Mouse (Mus musculus) heart, postnatal 25 days (tissue): Measurements from ENCODE around the gene Ostm1. TPM values are rescaled to one million over a fixed set of nuclear protein-coding genes. Genes with fewer than 3 reads are reported as not detected.

Experiments used
- DNase-seq: peaks from one replicate; pipeline ENCODE4 v3.0.0; 2022; ENCODE audit warnings: low spot score
- intact Hi-C: fragments of 180-260 bp; cut with DNase I; formaldehyde crosslinking; loops from one replicate; pipeline ENCODE4 v1.15.1; 2025
- total RNA-seq, 2 experiments: library from RNA; stranded (reverse); gene quantifications; 2 replicates each; pipeline ENCODE4 v1.2.3; 2021

The Ostm1 gene
- total RNA-seq = 10 to 100 TPM; 16.0 to 16.6 TPM

GRCm38 (mm10) chr10:42583157-42583872 lies at the start of gene Ostm1, which contains the start of gene Nr2e1:
Ostm1 (plus strand) TSS chr10:42583822.
Nr2e1 (minus strand) TSS chr10:42583632.
- intact Hi-C loops = loop anchor here (2.0 kb wide), 1 partner anchor 49 kb away; no protein-coding TSS in a partner anchor
- no peak for DNase-seq

GRCm38 (mm10) chr10:42533836-42534453 lies 49.7 kb upstream of the Ostm1 start:
- intact Hi-C loops = no loop called here
- no peak for DNase-seq

- DNase-seq = no peak
- intact Hi-C loops = no loop called here
Observed at GRCm38 (mm10) chr10:42537571-42538316, 45.9 kb upstream of the Ostm1 start.

- intact Hi-C loops = no loop called here
- no peak for DNase-seq
Observed at GRCm38 (mm10) chr10:42545707-42546503, 37.7 kb upstream of the Ostm1 start.

- intact Hi-C loops = no loop called here
- DNase-seq = no peak
Observed at GRCm38 (mm10) chr10:42546507-42546906, 37.1 kb upstream of the Ostm1 start.

- intact Hi-C loops = no loop called here
- DNase-seq = no peak
Observed at GRCm38 (mm10) chr10:42559581-42560200, 23.9 kb upstream of the Ostm1 start.

GRCm38 (mm10) chr10:42562272-42562671 lies 21.4 kb upstream of the Ostm1 start:
- intact Hi-C loops = no loop called here
- DNase-seq = no peak

- DNase-seq = no peak
- intact Hi-C loops = no loop called here
Observed at GRCm38 (mm10) chr10:42572567-42572966, 11.1 kb upstream of the Ostm1 start.

- intact Hi-C loops = no loop called here
- no peak for DNase-seq
Observed at GRCm38 (mm10) chr10:42572971-42573370, 10.7 kb upstream of the Ostm1 start.

GRCm38 (mm10) chr10:42574639-42575038 lies 9.0 kb upstream of the Ostm1 start:
- intact Hi-C loops = no loop called here
- no peak for DNase-seq

- intact Hi-C loops = no loop called here
- no peak for DNase-seq
Observed at GRCm38 (mm10) chr10:42577525-42578280, 5.9 kb upstream of the Ostm1 start.

- intact Hi-C loops = no loop called here
- DNase-seq = no peak
Observed at GRCm38 (mm10) chr10:42578281-42578675, 5.3 kb upstream of the Ostm1 start.

GRCm38 (mm10) chr10:42578698-42579474 lies 4.7 kb upstream of the Ostm1 start:
- DNase-seq = no peak
- intact Hi-C loops = no loop called here

GRCm38 (mm10) chr10:42579475-42580130 lies 4.0 kb upstream of the Ostm1 start:
- intact Hi-C loops = no loop called here
- no peak for DNase-seq

GRCm38 (mm10) chr10:42580131-42580950 lies 3.3 kb upstream of the Ostm1 start:
- no peak for DNase-seq
- intact Hi-C loops = no loop called here

- no peak for DNase-seq
- intact Hi-C loops = no loop called here
Observed at GRCm38 (mm10) chr10:42580951-42581277, 2.7 kb upstream of the Ostm1 start.
